Mouse (Mus musculus) right cerebral cortex, postnatal 36 days (tissue): Measurements from ENCODE around the gene Cep41.

ENCODE experiments used
- DNase-seq, 2 experiments: peaks; one replicate each; pipeline ENCODE4 v3.0.0; 2022; ENCODE audit warnings: low spot score in 2 of 2, mixed read lengths in 1 of 2

Cep41 gene

DNA sequence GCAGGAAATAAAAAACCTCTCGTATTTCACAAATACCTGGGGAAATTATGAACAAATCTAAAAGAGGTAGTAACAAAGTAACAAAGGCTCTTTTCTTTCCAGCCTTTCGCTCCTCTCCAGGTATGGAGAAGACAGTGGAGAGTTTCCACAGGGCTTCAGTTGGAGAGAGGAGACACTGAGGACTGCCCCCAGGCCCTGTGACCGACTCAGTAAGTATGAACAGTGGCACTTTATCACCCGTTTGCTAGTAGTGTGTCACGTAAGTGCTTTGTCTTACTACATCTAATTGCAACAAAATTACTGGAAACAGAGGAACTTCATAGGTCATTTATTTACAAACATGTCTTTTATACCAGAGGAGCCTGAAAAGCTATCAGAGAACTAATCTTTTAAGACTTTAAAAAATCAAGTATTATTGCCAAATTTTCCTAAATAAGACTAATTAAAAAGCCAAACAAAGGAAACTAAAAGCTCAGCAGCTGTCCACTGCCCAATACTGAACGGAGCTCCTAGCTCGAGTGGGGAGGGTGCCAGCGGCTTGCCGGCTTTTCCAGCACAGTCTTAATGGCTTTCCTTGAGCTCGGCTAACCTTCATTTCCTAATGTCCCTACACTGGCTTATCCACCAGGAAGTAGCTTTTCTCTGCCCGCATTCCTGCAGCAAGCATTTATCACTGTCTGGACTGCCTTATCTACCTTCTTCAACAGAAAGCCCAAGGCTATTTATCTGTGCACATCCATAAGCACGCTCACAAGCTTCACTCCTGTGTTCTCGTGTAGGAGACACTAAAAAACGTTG lies 19.6 kb downstream of the Cep41 start:
- DNase-seq: no peak

DNA sequence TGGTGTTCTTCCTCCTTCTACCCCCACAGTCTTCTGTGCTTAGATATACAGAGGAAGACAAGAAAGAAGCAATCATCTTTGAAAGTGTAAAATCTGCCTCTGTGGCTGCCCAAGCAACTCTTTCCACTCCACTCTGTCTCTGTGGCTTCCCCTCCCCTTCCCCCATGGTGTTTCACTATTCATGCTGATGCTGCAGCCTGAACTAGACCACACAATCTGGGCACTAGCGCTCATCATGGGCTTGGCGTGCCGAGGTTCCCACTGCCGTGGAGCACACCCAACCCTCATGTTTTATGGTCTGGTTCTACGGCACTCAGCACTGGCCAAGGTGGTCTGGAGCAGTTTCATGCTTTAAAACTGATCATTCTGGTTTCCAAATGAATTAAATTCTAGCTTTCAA lies 21.9 kb downstream of the Cep41 start:
- DNase-seq: no peak

DNA sequence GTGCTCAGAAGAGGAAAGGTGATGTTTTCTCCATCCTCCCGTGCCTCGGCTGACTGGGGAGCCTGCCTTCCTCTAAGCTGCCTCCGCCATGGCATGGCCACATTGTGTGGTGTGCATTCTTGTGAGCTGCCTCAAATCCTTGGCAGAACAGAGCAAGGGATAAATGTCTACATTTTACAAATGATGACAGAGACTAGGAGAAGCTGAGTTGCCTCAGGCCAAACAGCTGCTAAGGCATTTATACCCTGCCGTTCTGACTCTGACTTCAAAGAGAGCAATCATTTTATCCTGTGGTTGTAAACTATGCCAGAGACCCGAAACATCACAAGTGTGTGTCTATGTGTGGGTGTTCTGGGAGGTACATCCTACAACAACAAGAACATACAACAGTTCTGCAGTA lies 26.0 kb downstream of the Cep41 start:
- no peak for DNase-seq

DNA sequence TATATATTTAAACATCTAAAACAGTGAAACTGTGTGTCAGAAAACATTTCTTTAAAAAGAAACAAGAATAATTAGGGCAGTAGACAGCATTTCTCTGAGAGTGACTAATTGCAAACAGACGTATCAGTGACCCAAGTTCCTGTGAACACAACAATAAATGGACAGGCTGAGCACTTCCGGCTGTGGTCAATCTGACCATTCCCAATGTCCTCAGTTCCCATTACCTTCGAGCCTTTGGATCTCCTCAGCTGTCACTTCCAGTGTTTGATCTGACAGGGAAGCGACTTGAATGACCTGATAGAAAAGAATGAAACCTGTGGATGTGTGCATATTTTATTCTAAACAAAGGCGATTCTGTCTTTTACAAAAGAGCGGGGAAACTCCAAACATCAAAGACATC lies 27.5 kb downstream of the Cep41 start:
- DNase-seq: no peak

DNA sequence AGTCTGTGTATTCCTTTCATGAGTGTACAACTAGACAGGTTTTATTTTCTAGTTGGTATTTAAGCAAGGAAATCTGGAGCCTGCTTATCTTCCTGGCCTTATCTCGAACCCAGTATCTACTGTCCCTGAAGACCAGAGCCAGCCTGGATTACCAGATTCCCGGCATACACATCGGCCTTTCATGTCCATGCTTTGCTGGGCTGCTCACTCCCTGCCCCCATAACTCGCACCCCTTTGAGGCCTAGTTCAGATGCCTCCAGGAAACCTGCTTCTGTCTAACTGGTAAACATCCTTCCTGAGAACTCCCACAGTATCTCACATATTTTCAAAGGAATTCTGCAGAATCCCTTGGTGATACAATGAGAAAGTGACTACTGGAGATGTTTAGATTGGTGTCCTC lies 28.3 kb downstream of the Cep41 start:
- no peak for DNase-seq

DNA sequence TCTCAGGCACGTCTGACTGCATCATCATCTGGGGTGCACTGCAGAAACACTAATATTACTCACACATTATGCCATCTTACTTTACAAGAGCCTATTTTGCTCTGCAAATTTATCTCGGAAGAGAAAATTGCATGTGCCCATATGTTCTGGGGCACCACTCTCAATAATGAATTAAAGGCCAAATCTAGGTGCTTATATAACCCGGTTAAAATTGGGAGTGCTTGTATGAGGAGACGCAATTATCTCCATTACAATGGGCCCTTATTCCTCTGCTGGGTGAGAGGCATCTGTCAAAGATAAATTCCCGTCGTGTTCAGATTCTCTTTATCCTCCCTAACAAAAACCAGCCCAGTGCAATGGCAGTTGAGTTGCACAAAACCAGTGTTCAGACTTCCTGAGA lies 28.8 kb downstream of the Cep41 start:
- no peak for DNase-seq

DNA sequence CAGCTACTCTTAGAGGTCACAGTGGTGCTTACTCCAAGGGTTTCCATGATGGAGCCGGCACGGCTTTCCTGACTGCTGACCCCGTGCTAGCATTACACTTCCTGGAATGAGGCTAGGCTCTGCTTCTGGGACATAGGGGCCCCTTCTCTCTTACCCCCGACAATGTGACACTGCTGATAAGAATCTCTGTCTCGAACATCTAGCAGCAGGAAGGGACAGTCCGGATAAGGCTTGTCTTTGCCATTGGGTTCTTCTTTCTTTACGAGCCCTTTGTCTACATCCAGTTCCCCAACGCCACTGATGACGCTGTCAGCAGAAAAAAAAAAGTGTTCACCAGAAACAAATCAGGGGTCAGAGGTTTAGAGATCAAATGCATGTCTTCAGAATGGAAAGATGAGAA lies 34.9 kb downstream of the Cep41 start:
- DNase-seq: no peak

DNA sequence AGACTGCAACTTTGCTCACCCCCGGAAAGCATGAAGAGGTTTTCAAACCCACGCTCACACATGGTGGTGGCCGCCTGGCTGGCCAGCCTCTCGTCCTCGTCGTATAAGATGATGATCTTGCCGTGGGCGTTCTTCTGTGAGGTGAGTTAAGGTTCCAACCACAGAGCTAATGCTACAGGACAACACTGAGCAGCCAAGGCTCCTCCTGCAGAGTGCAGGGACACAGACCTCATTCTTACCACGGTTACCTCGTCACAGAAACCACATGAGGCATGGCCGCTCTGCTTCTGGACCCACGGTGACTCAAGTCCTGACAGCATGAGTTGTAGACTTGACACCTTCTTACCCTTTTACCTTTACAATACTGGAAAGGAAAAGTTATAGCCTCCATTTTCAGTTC lies 36.3 kb downstream of the Cep41 start:
- DNase-seq: no peak

DNA sequence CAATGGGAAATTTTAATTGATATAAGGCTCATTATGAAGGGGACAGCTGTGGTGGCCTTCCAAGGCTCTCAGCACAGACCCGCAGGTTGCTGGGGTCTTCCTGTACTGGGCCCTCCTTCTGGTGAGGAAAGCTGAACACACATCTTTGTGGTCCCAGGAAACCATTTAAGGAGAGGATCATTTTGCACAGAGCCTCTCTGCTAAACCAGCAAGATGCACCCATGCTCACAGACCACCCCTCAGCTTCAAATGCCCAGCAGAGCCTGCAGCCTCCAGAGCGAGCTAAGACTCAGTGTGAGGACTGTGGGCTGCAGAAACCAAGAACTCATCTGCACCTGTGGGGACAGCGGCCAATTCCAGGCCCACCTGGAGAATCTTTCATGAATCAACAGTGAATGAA lies 38.6 kb downstream of the Cep41 start:
- no peak for DNase-seq

DNA sequence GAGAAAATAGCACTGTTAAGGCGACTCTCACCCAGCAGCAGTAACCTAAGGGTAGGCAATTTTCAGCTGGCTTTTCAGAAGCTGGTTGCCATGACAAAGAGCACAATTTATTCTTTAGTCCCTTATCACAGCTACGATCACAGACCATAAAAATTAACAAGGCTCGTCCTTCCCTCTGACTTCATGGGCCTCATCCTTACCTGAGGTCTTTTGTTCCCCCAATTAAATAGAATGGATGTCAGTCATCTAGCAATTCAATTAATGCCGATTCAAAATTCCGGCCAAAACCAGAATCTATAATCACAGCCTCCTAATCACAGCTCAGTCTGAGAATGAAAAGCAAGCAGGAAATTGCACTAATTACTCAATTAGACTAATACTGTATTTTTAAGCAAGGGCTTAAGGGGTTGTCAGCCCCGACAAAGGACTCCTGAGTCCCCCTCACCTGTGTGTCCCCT lies 39.1 kb downstream of the Cep41 start:
- DNase-seq: no peak

DNA sequence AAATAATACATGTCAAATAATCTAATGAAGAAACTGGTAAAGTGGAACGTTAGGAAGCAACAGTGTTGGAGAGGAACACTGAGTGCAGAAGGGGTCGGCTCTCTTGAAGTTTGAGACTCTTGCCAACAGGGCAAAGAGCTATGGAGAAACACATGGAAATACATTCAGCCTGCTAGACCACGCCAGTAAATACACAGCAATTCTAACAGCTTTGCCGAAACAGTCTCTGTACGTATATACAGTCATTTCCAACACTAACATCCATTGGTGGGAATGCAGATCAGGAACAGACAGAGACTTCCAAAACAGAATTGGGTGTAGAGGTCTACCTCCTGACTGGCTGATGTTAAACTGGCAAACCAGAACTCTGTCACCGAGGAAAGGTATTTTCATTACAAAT lies 40.0 kb downstream of the Cep41 start:
- DNase-seq: no peak

DNA sequence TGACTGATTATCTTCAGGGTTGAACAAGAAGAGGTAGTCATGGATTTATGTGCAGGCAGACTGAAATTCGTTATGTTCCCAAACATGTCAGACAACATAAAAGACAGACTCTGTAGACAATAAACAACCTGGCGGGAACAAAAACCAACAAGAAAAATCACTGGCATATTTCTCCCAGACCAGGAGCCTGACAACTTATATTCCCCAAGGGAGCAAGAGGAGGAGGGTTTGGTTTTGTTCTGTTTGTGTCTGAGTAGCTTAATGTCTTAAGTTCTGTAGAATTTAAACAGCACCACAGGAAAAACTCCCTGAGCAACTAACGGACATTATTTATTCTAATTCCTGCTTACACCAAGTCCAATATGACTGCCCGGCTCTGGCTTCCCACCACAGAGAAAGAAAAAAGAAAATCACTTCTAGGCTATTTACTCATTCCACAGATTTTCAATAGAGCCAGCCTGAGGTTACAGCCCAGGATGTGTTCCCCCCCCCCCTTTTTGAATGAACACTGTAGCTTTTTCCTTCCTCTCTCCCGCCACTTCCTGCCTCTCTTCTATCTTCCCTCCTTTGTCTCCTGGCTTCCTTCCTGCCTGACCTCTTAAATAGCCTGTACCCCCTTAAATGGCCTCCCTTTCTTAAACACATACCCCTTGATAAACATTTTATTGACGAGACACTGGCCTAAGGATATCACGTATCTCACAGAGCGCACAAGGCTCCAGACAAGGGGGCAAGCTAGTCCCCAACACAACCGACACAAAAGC lies 40.9 kb downstream of the Cep41 start:
- no peak for DNase-seq

DNA sequence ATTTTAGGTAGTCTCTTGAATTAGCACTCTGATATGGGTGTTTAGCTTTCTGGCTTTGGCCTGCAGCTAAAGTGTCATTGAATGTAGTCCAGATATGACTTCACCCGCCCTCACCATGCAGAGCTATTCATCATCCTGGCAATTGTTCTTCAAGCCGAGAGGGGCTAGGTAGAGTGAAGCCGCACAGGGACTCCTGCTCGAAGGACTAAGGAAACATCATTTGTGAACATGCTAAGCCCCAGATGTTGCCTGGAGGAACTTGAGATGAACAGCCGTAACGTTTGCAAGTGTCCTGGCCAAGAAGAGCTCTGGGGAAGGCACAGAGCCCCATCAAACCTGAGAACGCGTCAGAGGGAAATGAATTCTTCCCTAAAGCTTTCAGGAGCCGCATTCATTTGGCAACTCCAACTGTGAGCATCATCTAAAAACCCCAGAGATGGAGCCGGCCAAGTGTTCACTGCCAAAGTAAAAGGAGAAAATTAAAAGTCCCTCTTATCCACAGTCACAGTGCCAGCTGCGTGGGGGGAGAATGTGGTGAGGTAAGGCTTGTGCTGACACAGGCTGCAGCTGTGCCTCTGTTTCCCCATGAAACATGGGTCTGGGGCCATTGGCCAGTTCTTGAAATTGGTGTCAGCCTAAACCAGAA lies 43.8 kb downstream of the Cep41 start:
- peak; percentile 29 to 38 for DNase-seq

DNA sequence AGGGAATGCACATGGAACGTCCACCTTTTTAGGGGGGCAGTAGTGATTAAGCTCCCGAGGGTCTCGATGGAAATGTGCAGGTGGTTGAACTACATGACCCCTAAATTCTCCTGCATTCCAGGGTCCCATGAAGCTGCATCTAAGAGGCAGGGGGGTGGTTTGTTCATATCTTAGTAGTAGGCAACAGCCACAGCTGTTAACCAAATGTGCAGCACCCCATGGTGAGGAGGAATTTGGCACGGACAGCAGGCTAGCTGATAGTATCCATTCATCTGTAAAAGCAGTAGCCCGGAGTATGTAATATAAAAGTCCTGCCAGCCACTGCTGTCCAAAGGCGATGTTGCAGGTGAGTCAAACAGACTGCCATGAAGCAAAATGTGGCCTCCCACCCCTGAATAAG lies 48.2 kb downstream of the Cep41 start:
- no peak for DNase-seq

DNA sequence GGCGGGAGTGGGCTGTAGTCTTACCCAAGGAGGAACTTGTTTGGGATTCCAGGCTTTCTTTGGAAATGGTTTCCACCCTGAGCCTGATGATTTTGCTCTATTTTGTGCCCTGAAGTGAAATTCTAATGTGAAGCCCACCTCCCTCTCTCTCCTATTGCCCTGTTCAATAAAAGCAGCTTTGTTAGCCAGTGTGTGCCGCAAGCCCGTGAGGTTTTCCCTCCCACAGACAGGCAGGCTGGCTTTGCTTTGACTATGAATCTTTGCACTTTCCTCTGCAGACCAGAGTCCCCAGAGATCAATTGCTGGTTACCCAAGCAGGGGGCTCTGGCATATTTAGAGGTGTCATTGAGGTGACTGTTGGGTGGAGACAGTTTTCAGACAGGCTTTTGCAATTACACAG lies 49.1 kb downstream of the Cep41 start:
- no peak for DNase-seq

DNA sequence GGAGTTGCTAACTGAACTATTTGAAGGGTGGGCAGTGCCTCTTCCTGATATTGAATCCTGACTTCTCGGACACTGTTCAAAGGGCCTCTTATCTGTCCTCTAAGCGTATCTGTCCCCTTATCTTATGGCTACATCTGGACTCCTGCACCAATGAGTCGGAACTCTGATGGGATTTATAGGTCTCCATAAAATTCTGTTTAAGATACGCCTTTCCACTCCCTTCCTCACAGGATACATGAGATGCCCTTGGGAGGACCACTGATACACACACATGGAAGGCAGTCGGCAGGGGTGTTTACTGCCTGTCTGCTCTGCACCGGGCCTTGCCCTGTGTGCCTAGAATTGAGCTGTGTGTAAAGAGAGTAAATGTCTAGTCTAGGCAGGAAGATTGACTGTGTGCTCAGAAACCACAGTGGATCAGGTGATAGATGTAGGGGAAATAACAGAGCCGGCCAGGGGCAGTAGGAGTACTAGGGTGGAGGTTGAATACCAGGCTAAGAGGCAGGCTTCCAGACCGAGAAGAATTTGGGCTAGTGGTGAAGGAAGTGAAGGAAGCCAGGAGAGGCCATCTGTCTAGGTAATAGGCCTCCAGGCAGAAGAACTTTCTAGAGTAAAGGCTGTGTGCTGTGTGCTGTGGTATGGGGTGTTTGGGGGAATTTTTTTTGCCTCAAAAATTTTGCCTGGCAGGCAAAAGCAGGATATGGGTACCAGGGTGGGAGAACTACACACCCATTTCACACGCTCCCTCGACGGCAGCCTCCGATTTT lies 49.7 kb downstream of the Cep41 start:
- DNase-seq: no peak

DNA sequence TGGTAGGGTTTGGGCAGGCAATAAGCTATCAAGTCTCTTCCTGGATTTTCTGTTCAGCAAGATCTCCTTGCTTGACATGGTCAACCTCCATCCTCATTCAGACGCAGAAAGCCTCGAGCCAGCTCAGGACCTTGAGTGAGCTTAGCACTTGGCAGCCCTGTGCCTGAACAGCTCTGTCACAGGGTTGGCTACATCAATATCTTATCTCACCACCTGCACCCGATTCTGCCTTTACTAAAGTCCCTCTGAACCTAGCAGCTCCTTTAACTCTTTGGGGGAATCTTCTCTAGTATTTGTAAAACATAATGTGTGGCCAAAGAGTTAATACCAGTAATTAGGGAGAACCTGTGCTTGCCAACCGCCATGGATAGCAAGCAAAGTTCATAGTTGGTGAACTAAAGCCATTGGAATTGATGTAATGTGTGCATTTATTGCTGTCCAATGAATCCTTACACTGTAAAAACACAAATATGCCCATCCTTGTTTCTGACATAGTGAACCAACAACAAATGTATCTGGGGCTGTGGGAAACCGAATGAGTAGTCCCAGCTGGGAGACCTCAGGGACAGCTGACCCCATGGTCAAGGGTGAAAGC lies 54.8 kb downstream of the Cep41 start, which contains the start of gene Cpa1:
TSS of gene Cpa1 (plus strand) at position 545 of the 595 bp plus-strand sequence.
- no peak for DNase-seq

DNA sequence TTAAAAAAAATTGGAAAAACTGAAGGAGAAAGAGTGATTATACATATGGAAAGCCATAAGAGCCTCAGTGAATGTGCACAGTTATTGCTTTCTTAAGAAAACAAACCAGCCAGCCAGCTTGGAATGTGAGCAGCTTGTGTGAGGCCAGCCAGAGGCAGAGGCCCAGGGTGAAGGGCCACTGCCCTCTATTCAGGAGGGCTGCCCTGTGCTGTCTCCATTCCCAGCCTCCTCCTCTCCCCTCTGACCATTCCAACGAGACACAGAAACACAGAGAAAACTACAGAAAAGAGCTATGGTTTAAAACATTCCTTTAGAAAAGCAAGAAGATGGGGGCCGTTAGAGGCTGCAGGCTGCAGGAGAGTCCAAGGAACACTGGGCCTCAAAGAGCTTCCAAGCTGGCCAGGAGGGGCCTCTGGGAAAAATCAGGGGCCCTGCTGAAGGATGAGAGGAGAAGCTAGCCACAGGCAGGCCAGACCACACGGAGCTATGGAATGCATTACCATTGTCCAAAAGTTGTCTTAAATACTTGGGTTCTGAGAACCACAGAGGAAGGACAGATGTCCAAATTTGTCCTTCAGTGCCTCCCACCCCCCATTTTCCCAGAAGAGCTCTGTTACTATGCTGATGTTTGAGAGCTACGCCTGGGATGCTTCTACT lies 57.2 kb downstream of the Cep41 start:
- DNase-seq: no peak

DNA sequence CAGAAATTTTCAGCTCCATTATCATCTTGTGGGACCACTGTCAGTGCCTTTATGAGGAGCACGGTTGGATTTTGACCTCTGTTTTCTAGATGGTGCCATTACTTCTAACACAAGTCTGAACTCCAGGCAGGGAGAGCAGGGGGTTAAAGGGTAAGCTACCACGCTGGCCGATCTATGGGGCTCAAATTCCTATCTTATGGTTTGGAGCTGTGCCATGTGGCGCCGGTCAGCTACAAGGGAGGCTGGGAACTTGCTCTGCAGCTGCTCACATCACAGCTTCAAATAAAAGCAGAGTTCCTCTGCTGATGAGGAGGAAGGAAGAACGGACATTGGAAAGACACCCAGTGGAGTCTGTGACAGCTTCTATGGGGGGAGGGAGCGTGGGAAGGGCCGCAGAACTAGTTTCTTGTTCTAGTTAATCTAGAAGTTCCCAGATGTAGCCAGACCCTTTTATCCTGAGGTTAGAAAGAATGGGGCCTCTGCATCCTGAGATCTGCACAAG lies 58.1 kb downstream of the Cep41 start:
- DNase-seq: no peak

DNA sequence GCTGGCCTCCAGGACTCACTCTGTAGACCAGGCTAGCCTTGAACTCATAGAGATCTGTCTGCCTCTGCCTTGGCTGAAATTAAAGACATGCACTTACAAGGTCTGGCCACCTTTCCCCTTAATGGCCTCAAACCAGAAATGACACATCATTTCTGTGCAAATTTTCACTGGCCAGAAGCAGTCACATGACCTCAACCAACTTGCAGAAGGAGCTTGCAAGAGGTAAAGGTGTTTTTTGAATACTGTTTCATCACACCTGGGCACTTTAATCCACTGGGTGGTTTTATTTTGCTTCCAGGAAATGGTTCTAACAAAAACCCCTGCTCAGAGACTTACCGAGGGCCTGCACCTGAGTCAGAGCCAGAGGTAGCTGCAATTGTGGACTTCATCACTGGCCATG lies 63.6 kb downstream of the Cep41 start:
- DNase-seq: no peak

DNA sequence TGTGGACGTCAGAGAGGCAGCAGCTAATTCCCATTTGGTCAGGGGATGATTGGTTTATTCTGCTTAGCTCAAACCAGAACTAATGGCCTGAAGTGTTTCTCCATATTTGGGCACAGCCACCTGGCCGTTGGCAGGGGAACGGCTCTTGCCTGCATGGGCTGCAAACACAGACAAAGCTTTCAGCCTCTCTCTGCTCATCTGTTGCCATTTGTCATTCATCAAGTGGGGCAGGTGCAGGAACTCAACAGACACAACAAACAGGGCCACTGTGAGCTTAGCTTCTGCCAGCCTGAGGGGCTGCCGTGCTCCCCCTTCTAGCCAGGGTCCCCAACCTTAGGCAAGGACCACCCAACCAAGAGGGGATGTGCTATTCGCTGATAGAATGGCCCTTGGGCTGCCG lies 65.4 kb downstream of the Cep41 start:
- peak in 1 of 2 experiments; percentile 20 for DNase-seq
